Mouse (Mus musculus) liver, adult 2 months (tissue): ENCODE results near the gene Nrg3. TPM values are rescaled to one million over a fixed set of nuclear protein-coding genes. Genes with fewer than 3 reads are reported as not detected.
A peak's percentile ranks its signal among the peaks of the same experiment; 100 is the strongest.

Source experiments
- DNase-seq: peaks from one replicate; pipeline ENCODE4 v3.0.0-alpha.2; 2011; ENCODE audit warnings: low read depth, low spot score; ENCODE audit errors: extremely low read depth
- H3K27ac ChIP-seq: fragments of 200-500 bp; replicated peaks from 2 replicates; pipeline ENCODE4 v1.5.1; 2012; ENCODE audit warnings: low read depth, mild to moderate bottlenecking, control low read depth, inconsistent platforms, low read length; ENCODE audit not compliant: insufficient read depth
- H3K27me3 ChIP-seq: fragments of 200-500 bp; 2 replicates; pipeline ENCODE4 v1.6.1; 2012; ENCODE audit warnings: mild to moderate bottlenecking, moderate library complexity, low read length, inconsistent platforms; ENCODE audit not compliant: control insufficient read depth, insufficient read depth
- H3K36me3 ChIP-seq: fragments of 200-500 bp; 2 replicates; pipeline ENCODE4 v1.6.1; 2012; ENCODE audit warnings: low read length, inconsistent platforms; ENCODE audit not compliant: control insufficient read depth, insufficient read depth
- H3K4me1 ChIP-seq: fragments of 200-500 bp; 2 replicates; pipeline ENCODE4 v1.6.1; 2011; ENCODE audit warnings: low read length; ENCODE audit not compliant: control insufficient read depth, insufficient read depth
- H3K4me3 ChIP-seq: fragments of 200-500 bp; 2 replicates; pipeline ENCODE4 v1.5.1; 2011; ENCODE audit warnings: low read depth, mild to moderate bottlenecking, control low read depth, low read length, moderate library complexity; ENCODE audit not compliant: insufficient read depth
- H3K79me2 ChIP-seq: fragments of 200-500 bp; 2 replicates; pipeline ENCODE4 v1.6.1; 2012; ENCODE audit warnings: inconsistent platforms, mild to moderate bottlenecking, low read length, moderate library complexity; ENCODE audit not compliant: control insufficient read depth, insufficient read depth
- H3K9ac ChIP-seq: fragments of 200-500 bp; 2 replicates; pipeline ENCODE4 v1.6.1; 2012; ENCODE audit warnings: low read depth, mild to moderate bottlenecking, control low read depth, inconsistent platforms, low read length
- CTCF ChIP-seq: fragments of 200-500 bp; IDR thresholded peaks from 2 replicates; pipeline ENCODE4 v1.5.1; 2011; ENCODE audit warnings: low read depth, low read length, control low read depth
- POLR2A ChIP-seq: fragments of 200-500 bp; IDR thresholded peaks from 2 replicates; pipeline ENCODE4 v1.6.1; 2011; ENCODE audit warnings: low read length, control low read depth; ENCODE audit not compliant: insufficient read depth; ENCODE audit errors: extremely low read depth
- WGBS: fragments of 180-500 bp; shearing (Covaris S2); methylation state at CpG from one replicate; pipeline ENCODE4 v1.1.7; 2018; 5-methylcytosine and 5-hydroxymethylcytosine counted together
- polyA plus RNA-seq: library from polyadenylated mRNA; depleted of rRNA; stranded (reverse); fragments of >200 nt; gene quantifications from 2 replicates; pipeline ENCODE4 v1.2.3, GENCODE M21; 2012
- total RNA-seq: library from RNA; depleted of rRNA; stranded (reverse); fragments of >200 nt; gene quantifications from 2 replicates; pipeline ENCODE4 v1.2.3, GENCODE M21; 2014

Nrg3 gene
- total and polyA plus RNA-seq, 2 experiments: not detected

DNA sequence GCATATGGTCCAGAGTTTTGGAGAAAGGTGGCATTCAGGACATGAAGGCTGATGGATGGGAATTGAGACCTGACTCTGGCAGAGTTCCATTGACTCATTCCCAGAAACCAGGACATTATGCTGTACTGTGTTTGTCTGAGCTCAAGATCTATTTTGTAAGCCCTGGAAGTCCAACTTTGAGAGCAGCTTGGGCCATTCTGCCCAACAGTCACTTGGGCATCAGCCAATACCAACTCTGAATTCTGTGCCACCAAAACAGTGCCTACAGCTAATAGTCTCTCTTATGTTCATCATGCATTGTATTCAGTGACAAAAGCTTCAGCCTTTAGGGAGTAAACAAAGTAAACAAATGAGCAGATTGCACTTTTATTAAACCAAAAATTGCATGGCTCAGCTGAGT is 843.2 kb downstream of the Nrg3 start:
- peak; percentile 14 for DNase-seq
- no peaks in the 10 kb centered on the region for H3K79me2 ChIP-seq
- TF ChIP-seq POLR2A (no peak), CTCF (no peak)
- no peak overlapping the region for H3K27ac ChIP-seq
- no peak overlapping the region for H3K4me3 ChIP-seq
- H3K27me3 ChIP-seq: no peaks in the 10 kb centered on the region
- no peaks in the 10 kb centered on the region for H3K36me3 ChIP-seq
- no peaks in the 10 kb centered on the region for H3K4me1 ChIP-seq
- no peak overlapping the region for H3K9ac ChIP-seq

DNA sequence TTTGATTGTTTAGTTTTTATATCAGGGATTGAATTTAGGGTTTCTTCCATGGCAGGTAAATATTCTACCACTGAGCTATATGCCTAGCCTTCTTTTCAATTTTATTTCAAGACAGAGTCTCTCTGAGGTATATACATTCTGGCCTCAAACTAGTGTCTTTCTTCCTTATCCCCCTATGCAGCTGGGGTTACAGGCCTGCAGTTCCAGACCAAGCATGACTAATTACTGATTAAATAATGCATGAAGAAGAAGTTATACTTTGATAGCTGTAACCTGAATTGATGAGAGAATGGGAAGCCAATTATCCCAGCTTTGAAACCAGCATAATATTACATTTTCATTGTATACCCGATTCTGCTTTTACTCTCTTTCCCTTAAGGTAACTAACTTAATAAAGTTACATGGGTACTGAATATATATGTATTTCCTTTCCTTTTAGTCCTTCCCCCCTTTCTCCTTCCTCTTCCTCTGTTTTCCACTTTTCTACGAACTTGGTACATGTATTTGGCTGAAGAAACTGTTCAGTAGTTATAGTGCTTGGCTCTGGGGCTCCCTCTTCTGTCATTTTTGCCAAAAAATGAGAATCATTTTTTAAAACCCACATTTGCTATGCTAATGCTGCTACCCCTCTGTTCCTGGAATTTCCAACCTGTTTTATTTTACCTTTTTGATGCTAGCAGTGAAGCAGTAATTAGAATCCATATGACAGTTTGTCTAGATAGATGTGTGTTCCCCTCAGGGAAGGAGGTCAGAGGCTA is 843.8 kb downstream of the Nrg3 start:
- Histone ChIP-seq H3K4me1 (no peaks in the 10 kb centered on the region), H3K36me3 (no peaks in the 10 kb centered on the region), H3K4me3 (no peak overlapping the region), H3K9ac (no peak overlapping the region), H3K27ac (no peak overlapping the region), H3K79me2 (no peaks in the 10 kb centered on the region), H3K27me3 (no peaks in the 10 kb centered on the region)
- 48% methylated on average over 2 of the region's 2 CpGs for WGBS
- no peak for DNase-seq
- TF ChIP-seq POLR2A (no peak), CTCF (no peak)

DNA sequence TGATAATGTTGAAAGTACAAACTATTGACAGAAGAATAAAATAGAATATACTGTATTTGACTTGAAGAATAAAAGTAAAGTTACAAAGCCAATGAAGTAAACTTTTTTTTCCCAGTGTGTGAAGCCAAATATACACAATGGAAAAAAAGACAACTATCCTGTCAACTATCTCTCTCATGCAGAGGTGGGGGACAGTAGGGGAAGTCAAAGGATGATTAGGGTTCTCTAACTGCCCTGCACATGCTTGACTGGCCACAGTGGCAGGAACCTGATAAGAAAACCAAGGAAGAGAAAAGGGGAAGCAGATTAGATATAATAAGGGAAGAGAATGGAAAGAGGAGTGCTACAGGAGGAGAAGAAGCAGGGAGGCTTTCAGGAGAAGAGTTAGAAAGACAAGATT is 855.9 kb downstream of the Nrg3 start:
- Histone ChIP-seq H3K9ac (no peak overlapping the region), H3K27ac (no peak overlapping the region), H3K4me1 (no peaks in the 10 kb centered on the region), H3K27me3 (no peaks in the 10 kb centered on the region), H3K79me2 (no peaks in the 10 kb centered on the region), H3K4me3 (no peak overlapping the region), H3K36me3 (no peaks in the 10 kb centered on the region)
- TF ChIP-seq CTCF: no peak
- no peak for TF ChIP-seq POLR2A
- no peak for DNase-seq

DNA sequence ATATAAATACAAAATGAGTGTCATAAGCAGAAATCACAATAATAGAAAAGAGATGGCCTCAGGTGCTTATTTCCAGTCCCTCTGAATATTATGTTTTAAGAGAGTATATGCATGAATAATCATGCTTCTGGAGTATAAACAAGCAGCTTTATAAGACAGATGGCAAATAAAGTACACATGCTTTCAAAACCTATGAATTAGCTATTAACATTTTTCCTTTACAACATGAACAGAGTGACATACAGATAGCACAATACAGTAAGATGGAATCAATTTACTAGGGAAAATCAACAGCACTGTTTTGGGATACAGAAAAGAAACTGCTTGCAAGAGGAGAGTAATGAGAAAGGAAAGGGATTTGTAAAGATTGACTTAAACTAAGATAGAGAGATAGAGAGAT is 875.2 kb downstream of the Nrg3 start:
- no peak for DNase-seq
- H3K27ac ChIP-seq: no peak overlapping the region
- no peaks in the 10 kb centered on the region for H3K27me3 ChIP-seq
- H3K9ac ChIP-seq: no peak overlapping the region
- no peak overlapping the region for H3K4me3 ChIP-seq
- H3K36me3 ChIP-seq: no peaks in the 10 kb centered on the region
- H3K79me2 ChIP-seq: no peaks in the 10 kb centered on the region
- TF ChIP-seq POLR2A (no peak), CTCF (no peak)
- H3K4me1 ChIP-seq: no peaks in the 10 kb centered on the region

DNA sequence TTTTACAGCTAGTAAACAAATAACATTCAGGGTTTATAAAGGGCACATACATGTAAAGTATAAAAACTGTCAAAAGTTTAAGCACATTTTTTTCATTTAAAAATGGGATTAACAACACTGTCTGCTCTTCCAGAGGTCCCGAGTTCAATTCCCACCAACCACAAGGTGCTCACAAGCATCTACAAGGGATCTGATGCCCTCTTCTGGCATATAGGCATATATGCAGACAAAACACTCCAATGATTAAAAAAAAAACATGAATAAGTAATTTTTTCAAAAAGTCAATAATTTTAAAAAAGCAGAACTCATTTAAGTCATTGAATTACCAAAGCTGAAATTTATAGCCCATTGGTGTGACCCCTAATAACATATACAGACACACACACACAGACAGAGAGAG is 878.6 kb downstream of the Nrg3 start:
- H3K79me2 ChIP-seq: no peaks in the 10 kb centered on the region
- H3K4me1 ChIP-seq: no peaks in the 10 kb centered on the region
- H3K27me3 ChIP-seq: no peaks in the 10 kb centered on the region
- H3K27ac ChIP-seq: no peak overlapping the region
- no peak overlapping the region for H3K4me3 ChIP-seq
- no peak overlapping the region for H3K9ac ChIP-seq
- 73% methylated on average over 1 of the region's 1 CpGs for WGBS
- no peaks in the 10 kb centered on the region for H3K36me3 ChIP-seq
- DNase-seq: no peak
- TF ChIP-seq CTCF (no peak), POLR2A (no peak)

DNA sequence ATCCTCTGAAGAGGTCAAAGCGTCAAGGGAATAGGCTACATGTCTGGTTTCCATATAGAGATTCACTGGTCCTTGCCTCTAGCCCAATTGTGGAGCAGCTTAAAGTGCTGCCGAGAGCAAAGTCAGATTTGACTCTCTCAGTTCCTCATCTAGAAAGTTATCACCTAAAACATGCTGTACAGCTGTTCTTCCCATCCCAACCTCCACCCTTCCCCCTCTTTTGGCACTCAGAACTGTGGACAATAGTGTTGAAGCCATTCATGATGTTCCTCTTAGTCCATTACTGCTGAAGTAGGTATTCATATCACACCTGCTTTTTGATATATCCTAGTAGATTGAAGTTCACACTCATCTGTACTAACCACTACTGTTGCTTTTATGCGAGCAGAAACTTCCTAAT is 896.1 kb downstream of the Nrg3 start:
- no peak overlapping the region for H3K4me3 ChIP-seq
- no peak for TF ChIP-seq POLR2A
- no peak for TF ChIP-seq CTCF
- DNase-seq: no peak
- 73% methylated on average over 3 of the region's 3 CpGs for WGBS
- H3K79me2 ChIP-seq: no peaks in the 10 kb centered on the region
- no peak overlapping the region for H3K9ac ChIP-seq
- no peaks in the 10 kb centered on the region for H3K4me1 ChIP-seq
- H3K36me3 ChIP-seq: no peaks in the 10 kb centered on the region
- no peaks in the 10 kb centered on the region for H3K27me3 ChIP-seq
- no peak overlapping the region for H3K27ac ChIP-seq
